Mouse (Mus musculus): ENCODE measurements at regions not wholly inside any gene's neighbourhood (a gene's known extent, or its start where the extent isn't known, plus 50 kb on each side); places are given as distances from the start of the nearest gene placed in this dataset.

- WGBS: 65% methylated on average over 7 of the region's 7 CpGs
- no peak for DNase-seq (ENCODE audit: low read depth, low spot score)
Observed at GRCm38 (mm10) chr11:117036977-117037376, 78.0 kb upstream of the Sec14l1 start.

- no peak for DNase-seq (ENCODE audit: low read depth, low spot score)
- 31% methylated on average over 20 of the region's 20 CpGs for WGBS
Observed at GRCm38 (mm10) chr11:117038282-117039106, 76.5 kb upstream of the Sec14l1 start.

- 23% methylated on average over 4 of the region's 4 CpGs for WGBS
- DNase-seq (ENCODE audit: low read depth, low spot score): no peak
Observed at GRCm38 (mm10) chr11:117040829-117041228, 74.1 kb upstream of the Sec14l1 start.

GRCm38 (mm10) chr11:117042336-117042735 is 72.6 kb upstream of the Sec14l1 start:
- whole genome bisulfite sequencing: 80% methylated on average over 5 of the region's 5 CpGs
- no peak for DNase-seq (ENCODE audit: low read depth, low spot score)

- 7% methylated on average over 8 of the region's 8 CpGs for WGBS
- DNase-seq (ENCODE audit: low read depth, low spot score): no peak
Observed at GRCm38 (mm10) chr11:117043524-117043923, 71.4 kb upstream of the Sec14l1 start.

- 50% methylated on average over 1 of the region's 1 CpGs for WGBS
Observed at GRCm38 (mm10) chr11:117044731-117045130, 70.2 kb upstream of the Sec14l1 start.

GRCm38 (mm10) chr11:117046636-117047035 is 68.3 kb upstream of the Sec14l1 start:
- WGBS: 88% methylated on average over 5 of the region's 5 CpGs
- DNase-seq (ENCODE audit: low read depth, low spot score): no peak

More at GRCm38 (mm10) chr11:117044731-117045130, 70.2 kb upstream of the Sec14l1 start:
- DNase-seq (ENCODE audit: low read depth, low spot score): no peak

GRCm38 (mm10) chr11:117047172-117047950 is 67.6 kb upstream of the Sec14l1 start:
- 18% methylated on average over 22 of the region's 22 CpGs for WGBS
- DNase-seq (ENCODE audit: low read depth, low spot score): no peak

GRCm38 (mm10) chr11:117048911-117049310 is 66.1 kb upstream of the Sec14l1 start:
- WGBS: 91% methylated on average over 3 of the region's 3 CpGs
- DNase-seq (ENCODE audit: low read depth, low spot score): no peak

GRCm38 (mm10) chr11:117050788-117051187 is 64.2 kb upstream of the Sec14l1 start:
- no peak for DNase-seq (ENCODE audit: low read depth, low spot score)
- 90% methylated on average over 7 of the region's 7 CpGs for WGBS

GRCm38 (mm10) chr11:117056958-117057357 is 58.0 kb upstream of the Sec14l1 start:
- 11% methylated on average over 9 of the region's 9 CpGs for WGBS
- peak; percentile 42 for DNase-seq (ENCODE audit: low read depth, low spot score)

- DNase-seq (ENCODE audit: low read depth, low spot score): no peak
- WGBS: 26% methylated on average over 7 of the region's 7 CpGs
Observed at GRCm38 (mm10) chr11:117057451-117057850, 57.5 kb upstream of the Sec14l1 start.

GRCm38 (mm10) chr11:117059120-117059519 is 55.8 kb upstream of the Sec14l1 start:
- DNase-seq (ENCODE audit: low read depth, low spot score): no peak
- 57% methylated on average over 8 of the region's 8 CpGs for WGBS

GRCm38 (mm10) chr11:117059981-117060705 is 54.8 kb upstream of the Sec14l1 start:
- 37% methylated on average over 19 of the region's 19 CpGs for WGBS

GRCm38 (mm10) chr11:117060706-117061337 is 54.1 kb upstream of the Sec14l1 start:
- no peak for DNase-seq (ENCODE audit: low read depth, low spot score)
- 33% methylated on average over 9 of the region's 9 CpGs for WGBS

More at GRCm38 (mm10) chr11:117059981-117060705, 54.8 kb upstream of the Sec14l1 start:
- no peak for DNase-seq (ENCODE audit: low read depth, low spot score)

GRCm38 (mm10) chr11:117062772-117063499 is 52.0 kb upstream of the Sec14l1 start:
- 67% methylated on average over 14 of the region's 14 CpGs for WGBS
- DNase-seq (ENCODE audit: low read depth, low spot score): no peak

All from large intestine, adult 2 months (tissue).